Mouse (Mus musculus) c-Kit-positive CD71-positive TER-119-negative erythroid progenitor cells, embryonic 14.5 days (primary cell): Measurements from ENCODE around the gene Ybx2.
"Not testable (repeated sequence)": the region's sequence is repeated elsewhere in the genome, so short reads cannot be mapped to it uniquely, and the experiment has no call there.

Experiments used
- DNase-seq: peaks from one replicate; pipeline ENCODE4 v3.0.0-alpha.2; 2013; ENCODE audit warnings: low read depth

Ybx2 gene

DNA sequence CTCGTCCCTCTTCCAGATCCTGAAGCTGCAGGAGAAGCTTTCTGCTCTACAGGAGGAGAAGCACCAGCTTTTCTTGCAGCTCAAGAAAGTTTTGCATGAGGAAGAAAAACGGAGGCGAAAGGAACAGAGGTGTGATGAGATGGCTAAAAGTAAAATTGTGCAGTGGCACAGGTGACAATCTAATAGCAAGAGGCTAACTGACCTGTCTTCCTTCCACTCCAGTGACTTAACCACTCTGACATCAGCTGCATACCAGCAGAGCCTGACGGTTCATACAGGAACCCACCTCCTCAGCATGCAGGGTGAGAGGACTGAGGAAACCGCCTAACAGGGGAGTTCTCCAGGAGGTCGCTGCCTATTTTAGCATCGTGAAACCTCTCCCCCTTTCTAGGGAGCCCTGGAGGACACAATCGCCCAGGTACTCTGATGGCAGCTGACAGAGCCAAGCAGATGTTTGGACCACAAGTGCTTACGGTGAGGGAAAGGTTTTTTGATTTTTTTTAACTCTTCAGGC lies 20.6 kb upstream of the Ybx2 start:
- no peak for DNase-seq

GRCm38 (mm10) chr11:69915667-69916627 lies 19.6 kb upstream of the Ybx2 start:
- DNase-seq = peak; percentile 80

- not testable (repeated sequence) for DNase-seq
These were observed 18.8 kb upstream of the Ybx2 start for GRCm38 (mm10) chr11:69916652-69917378.

- DNase-seq = no peak
These were observed 18.1 kb upstream of the Ybx2 start for GRCm38 (mm10) chr11:69917379-69917948.

DNA sequence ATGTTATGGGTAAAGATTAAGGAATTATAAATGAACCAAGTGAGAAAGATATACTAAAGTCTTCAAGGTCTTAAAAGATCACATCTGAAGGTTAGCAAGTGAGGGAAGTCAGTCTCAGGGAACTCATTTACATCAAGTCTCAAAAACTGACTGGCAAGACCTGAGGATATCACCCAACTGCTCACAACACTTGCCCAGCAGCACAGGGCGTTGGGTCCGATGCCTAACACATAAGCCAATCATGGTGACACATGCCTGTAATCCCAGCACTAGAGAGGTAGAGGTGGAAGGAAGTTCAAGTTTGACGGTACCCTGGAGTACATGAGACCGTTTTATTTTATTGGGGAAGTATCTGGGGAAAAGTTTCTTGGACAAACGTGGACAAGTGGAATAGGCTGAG lies 17.5 kb upstream of the Ybx2 start:
- DNase-seq = no peak

GRCm38 (mm10) chr11:69919053-69919452 lies 16.5 kb upstream of the Ybx2 start:
- no peak for DNase-seq

GRCm38 (mm10) chr11:69919661-69920265 lies 15.8 kb upstream of the Ybx2 start:
- DNase-seq = peak; percentile 92

DNA sequence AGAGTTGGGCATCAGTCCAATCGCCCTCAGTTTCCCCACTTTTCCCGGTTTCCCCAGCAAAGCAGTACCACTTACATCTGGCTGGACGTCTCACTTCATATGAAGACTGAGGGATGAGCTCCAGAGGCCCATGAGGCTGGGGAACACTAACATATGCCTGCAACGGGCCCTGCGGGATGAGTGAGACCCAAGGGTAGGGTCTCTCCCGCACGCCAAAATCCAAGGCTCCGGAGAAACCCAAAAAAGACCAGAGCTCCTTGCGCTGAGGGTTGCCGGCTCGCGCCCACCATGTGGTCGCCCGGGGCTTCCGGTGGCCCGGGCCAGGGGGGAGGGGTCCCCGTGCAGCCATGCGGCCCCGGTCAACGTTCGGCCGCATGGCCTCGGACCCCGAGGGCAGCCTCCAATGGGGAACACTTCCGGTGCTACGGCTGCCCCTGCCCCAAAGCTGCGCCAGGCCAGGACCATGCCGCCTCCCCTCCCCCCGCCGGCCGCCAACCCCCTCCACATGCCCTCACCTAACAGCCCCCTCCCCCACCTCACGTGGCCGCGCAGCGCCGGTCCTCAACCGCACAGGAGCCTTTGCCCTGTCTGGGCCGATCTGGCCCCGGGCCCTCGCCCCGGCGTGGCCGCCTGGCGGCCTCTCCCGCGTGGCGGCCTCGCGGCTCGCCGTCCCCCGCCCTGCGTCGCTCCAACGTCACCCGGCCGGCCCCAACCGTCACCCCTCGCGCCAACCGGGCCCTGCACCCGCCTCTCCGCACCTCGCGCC lies 15.1 kb upstream of the Ybx2 start:
- no peak for DNase-seq

DNA sequence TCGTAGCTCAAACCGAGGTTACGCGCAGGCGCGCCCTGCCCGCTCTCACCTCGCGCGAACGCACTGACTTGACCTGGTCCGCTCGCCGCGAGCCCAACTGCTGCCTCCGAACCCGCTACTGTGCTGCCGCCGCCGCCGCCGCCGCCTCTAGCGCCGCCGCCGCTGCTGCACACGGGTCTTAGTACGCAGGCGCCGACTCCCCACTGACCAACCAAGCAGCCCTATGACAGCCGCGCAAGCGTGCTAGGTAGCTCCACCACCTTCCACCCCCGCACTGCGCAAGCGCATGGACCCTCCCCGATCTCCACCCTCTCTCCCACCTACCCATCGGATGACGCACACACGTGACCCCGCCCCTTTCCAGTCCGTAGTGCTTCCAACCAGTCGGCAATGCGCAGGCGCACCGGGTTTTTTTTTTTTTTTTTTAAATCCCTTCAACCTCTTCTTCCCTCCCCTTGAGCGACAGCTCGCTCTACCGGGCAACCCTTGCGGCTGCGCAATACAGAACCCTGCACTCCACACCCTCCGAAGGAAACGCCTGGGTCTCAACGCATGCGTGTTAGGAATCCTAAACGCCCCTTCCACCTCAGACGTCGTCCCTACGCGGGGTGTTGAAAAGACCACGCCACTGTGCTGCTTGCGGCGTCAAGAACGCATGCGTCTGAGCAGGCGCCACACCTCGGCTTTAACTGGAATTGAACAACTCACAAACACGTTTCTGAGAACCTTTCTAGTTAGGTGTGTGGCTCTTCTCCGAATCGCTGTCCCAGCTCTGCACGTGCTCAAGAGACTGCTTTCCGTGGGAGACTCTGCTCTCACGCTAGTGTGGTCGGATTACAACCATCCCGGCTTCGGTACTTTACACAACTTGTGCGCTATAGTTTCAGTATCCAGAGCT lies 14.2 kb upstream of the Ybx2 start, which contains the start of gene Eif5a:
Gene Eif5a (minus strand): TSS at position 845 of the 898 bp plus-strand sequence.
- DNase-seq = peak; percentile 99

DNA sequence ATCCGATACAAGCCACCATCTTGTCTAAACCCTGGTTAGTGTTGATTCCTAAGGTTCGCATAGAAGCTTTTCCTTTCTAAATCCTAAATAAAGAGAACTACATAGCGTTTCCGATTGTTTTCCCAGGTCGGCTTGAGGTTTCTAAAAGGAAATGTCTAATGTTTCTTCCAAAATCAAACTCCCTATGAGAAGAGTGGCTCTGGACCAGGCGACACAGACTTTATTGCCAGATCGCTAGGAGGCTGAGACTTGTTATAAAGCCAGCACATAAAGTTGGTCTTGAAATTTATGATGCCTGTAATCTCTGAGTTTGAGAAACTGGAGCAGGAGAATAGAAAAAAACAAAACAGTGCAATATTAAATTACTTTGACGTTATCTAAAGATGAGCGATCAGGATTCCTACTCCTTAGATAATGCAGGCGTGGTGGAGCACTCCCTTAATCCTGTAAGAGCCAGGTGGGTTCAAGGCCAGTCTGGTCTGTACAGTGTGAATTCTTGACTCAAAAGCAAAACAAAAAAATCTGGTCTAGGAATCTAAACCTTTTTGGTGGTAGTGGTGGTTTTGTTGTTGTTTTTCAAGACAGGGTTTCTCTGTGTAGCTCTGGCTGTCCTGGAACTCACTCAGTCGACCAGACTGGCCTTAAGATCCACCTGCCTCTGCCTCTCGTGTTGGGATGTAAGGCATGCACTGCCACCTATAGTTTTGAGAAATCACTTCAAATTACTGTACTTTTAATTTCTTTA lies 13.4 kb upstream of the Ybx2 start:
- DNase-seq = no peak

DNA sequence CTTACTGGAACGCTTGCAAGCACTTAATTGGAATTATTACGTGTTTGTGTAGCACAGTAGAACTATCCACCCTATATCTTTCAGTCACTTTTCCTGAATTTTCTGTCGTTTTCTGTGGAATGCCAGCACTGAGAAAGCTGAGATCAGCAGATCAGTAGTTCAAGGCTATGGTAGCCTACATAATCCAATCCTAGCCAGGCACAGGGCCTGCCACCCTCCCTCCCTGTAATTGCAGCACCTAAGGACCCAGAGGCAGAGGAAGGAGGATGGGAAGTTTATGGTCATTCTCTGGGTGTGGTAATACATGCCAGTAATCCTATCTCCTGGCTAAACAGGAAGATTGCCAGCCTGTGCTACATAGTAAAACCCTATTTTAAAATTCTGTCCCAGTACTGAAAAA lies 12.8 kb upstream of the Ybx2 start:
- DNase-seq = no peak

GRCm38 (mm10) chr11:69927501-69927900 lies 8.1 kb upstream of the Ybx2 start:
- no peak for DNase-seq

DNA sequence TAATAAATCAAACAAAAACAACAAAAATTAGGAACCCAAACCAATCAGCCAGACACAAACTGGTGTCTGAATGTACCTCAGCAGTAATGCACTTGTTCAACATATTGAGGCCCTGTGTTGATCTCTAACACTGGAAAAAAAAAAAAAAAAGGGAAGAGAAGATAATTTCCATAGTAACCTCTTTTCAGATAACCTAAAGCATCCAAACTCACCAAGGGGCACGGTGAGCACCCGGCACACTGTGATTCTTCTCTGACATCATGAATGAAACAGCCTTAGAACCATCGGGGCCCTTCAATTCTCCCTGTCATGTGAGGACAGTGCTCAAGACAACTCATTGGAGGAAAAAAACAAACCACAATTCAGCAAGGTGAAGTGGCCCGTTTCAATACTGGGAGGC lies 5.9 kb upstream of the Ybx2 start:
- DNase-seq = no peak

DNA sequence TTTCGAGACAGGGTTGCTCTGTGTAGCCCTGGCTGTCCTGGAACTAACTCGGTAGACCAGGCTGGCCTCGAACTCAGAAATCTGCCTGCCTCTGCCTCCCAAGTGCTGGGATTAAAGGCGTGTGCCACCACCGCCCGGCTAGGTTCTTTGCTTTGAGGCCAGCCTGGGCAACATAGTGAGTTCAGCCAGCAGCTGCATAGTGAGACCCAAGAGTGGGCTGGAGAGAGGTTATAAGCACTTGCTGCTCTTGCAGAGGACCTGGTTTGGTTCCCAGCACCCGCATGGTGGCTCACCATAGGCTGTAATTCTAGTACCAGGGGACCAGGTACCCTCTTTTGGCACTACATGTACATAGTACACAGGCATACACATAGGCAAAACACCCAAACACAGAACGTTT lies 5.4 kb upstream of the Ybx2 start:
- not testable (repeated sequence) for DNase-seq

DNA sequence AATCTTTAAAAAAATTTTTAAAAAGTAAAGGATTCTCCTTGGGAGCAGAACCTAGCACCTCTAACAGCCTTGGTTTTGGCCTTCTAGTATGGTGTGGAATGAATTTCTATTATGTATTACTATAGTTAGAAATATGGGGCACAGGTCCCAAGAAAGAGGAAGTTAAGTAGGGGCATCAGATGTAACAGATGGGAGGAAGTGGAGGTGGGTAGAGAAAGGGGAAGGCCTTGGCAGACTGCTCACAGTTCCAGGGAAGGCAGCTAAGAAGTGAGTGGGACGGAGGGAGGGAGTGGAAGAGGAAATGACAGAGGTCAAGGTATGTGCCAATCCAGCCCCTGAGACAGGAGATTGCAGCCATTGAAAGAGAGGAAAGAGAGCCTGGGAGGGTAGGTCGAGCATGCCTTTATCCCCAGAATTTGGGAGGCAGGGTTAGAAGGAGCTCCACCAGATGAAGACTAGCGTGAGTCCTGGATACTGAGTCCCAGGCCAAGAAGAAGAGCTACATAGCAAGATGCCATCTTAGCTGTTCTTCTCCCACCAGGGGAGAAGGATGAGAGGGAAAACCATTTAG lies 4.5 kb upstream of the Ybx2 start:
- DNase-seq = no peak

DNA sequence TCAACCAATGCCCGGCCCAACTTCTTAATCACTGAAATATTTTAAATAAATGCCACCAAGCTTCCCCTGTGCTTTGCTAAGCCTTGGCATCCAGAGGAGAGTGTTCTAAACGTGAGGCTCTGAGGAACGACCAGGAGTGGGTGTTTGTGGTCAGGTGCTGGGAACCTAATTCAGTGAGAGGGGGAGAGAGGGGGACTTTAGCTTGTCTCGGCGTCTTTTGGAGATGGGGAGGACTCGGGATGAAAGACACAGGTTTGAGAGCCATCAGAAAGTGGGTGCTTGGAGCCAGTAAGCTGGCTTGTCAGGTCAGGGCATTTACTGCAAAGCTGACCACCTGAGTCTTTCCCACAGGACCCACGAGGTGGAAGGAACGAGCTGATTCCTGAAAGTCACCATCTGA lies 3.8 kb upstream of the Ybx2 start:
- no peak for DNase-seq

GRCm38 (mm10) chr11:69932254-69932653 lies 3.3 kb upstream of the Ybx2 start:
- no peak for DNase-seq

DNA sequence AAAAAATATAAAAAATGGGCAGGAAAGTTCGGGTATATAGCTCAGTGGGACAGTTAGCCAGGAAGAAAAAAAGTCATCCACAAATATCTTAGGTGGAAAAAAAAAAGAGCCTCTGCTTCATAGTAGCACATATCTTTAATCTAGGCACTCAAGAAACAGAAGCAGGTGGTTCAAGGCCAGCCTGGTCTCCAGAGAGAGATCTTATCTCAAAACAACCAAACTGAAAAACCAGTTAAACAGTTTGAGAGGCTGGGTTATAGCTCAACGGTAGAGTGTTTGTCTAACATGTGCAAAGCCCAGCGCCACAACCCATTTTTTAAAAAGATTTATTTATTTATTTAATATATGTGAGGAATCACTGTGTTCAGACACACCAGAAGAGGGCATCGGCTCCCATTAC lies 2.5 kb upstream of the Ybx2 start:
- DNase-seq = no peak

DNA sequence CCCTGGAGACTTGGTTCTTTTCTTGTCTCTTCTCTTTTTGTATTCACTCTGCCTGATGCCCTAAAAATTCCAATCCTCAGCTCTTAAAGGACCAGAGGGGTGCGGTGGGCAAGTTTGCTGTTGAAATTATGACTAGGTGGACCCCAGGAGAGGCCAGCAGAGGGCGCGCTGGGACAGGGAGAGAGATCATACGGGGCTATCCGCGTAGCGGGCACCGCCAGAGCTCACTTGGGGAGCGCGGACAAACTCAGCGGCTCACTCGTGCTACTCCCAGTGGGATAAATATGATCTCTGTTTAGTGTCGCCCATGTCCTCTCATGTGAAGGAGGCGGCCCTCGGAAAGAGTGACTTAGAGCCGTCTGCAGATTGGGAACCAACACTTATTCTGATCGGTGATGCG lies 1.4 kb upstream of the Ybx2 start:
- peak; percentile 92 for DNase-seq
